Mouse (Mus musculus) macrophage (primary cell): Measurements from ENCODE around the gene Tgm2. TPM values are rescaled to one million over a fixed set of nuclear protein-coding genes. Genes with fewer than 3 reads are reported as not detected.

Source experiments
- H3K27ac ChIP-seq: fragments of 350-480 bp; formaldehyde crosslinking; 2 replicates; pipeline ENCODE4 v1.9.0; 2021
- H3K36me3 ChIP-seq: fragments of 350-480 bp; formaldehyde crosslinking; 2 replicates; pipeline ENCODE4 v1.9.0; 2021; ENCODE audit errors: inconsistent target
- H3K4me3 ChIP-seq: fragments of 350-480 bp; formaldehyde crosslinking; 2 replicates; pipeline ENCODE4 v1.9.0; 2021; ENCODE audit errors: inconsistent target
- H3K79me2 ChIP-seq: fragments of 350-480 bp; formaldehyde crosslinking; 2 replicates; pipeline ENCODE4 v1.9.0; 2021; ENCODE audit errors: inconsistent target
- WGBS: methylation state at CpG from one replicate; pipeline ENCODE4 v1.1.7; 2026; ENCODE audit warnings: inconsistent platforms; ENCODE audit not compliant: missing documents; 5-methylcytosine and 5-hydroxymethylcytosine counted together
- polyA plus RNA-seq: library from polyadenylated mRNA; stranded (reverse); fragments of 250-400 nt; gene quantifications from 3 replicates; pipeline ENCODE4 v1.2.4, GENCODE M21; 2018; ENCODE audit warnings: inconsistent platforms

The Tgm2 gene
- polyA plus RNA-seq, 1 experiment from 2014 or later = 98.8 TPM

DNA sequence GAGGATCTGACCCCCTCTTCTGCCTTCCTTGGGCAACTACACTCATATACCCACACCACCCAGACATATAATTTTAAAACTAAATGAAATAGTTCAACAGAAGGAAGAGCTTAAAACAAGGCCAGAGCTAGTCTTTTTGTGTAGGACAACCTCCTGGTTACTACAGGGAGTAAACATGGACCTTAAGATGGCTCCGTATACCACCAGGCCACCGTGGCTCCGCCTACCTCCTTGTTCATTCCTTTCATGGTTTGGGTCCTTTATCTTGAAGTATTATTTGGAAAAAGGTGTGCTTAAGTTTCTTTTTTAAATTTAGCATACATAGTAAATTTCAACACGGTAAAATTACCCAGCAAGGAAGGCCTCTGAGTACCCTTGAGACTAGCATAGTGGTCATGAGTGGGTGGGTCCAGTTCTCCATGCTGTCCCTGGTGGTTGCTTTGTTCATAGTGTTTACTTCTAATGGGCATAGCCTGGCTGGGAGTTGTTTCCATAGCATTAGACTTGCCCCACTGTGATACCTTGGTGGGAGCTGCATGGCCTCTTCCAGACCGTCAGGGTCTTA is 78.9 kb downstream of the Tgm2 start:
- Histone ChIP-seq H3K4me3 (no peak overlapping the region), H3K36me3 (peaks cover 21% of the 10 kb centered on the region; the same call in 1 of the 2 replicates)
- 95% methylated on average over 5 of the region's 5 CpGs for WGBS

DNA sequence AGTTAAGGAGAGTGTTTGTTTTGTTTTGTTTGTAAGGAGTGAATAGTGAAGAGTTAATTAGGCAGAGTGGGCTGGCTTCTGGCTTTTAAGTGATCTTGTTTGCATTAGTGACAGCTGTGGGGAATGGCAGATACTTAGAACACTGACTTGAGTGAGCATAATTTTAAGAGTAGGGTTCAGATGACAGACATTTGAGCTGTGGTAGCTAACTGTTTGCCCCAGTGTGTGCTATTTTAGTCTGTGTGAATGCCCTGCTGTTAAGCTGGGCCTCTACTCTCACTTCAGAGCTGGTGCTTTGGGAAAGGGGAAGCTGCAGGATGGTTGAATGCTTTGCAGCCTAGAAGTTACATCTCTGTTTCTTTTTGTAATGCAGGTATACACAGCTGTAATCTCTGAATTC is 79.8 kb downstream of the Tgm2 start:
- H3K27ac ChIP-seq = no peak overlapping the region
- peaks cover 17% of the 10 kb centered on the region; the same call in 1 of the 2 replicates for H3K36me3 ChIP-seq
- no peak overlapping the region for H3K4me3 ChIP-seq
- no peaks in the 10 kb centered on the region for H3K79me2 ChIP-seq

More for the DNA sequence above, 78.9 kb downstream of the Tgm2 start:
- H3K27ac ChIP-seq = no peak overlapping the region
- no peaks in the 10 kb centered on the region for H3K79me2 ChIP-seq

Other genes with a start within 250 kb of the Tgm2 start
- not detected in 3 replicates for gene Vstm2l, start 231.8 kb downstream of the Tgm2 start, polyA plus RNA-seq
- 12.3 to 14.7 TPM (median 14.3 TPM) in 3 replicates for gene Tti1, start 118.0 kb downstream of the Tgm2 start, polyA plus RNA-seq
- 8.4 to 10.1 TPM (median 9.0 TPM) in 3 replicates for gene Rprd1b, start 117.9 kb downstream of the Tgm2 start, polyA plus RNA-seq
- not detected in 3 replicates for gene D630003M21Rik, start 82.8 kb upstream of the Tgm2 start, polyA plus RNA-seq
- gene Bpi, start 111.7 kb upstream of the Tgm2 start, polyA plus RNA-seq = not detected in 3 replicates
- gene Lbp, start 160.1 kb upstream of the Tgm2 start, polyA plus RNA-seq = 0.95 to 3.7 TPM (median 1.3 TPM) in 3 replicates
- 0.05 to 0.26 TPM (median 0.09 TPM) in 3 replicates for gene Snhg11, start 229.2 kb upstream of the Tgm2 start, polyA plus RNA-seq